Mouse (Mus musculus): ENCODE measurements at regions not wholly inside any gene's neighbourhood (a gene's known extent, or its start where the extent isn't known, plus 50 kb on each side); places are given as distances from the start of the nearest gene placed in this dataset.

DNA sequence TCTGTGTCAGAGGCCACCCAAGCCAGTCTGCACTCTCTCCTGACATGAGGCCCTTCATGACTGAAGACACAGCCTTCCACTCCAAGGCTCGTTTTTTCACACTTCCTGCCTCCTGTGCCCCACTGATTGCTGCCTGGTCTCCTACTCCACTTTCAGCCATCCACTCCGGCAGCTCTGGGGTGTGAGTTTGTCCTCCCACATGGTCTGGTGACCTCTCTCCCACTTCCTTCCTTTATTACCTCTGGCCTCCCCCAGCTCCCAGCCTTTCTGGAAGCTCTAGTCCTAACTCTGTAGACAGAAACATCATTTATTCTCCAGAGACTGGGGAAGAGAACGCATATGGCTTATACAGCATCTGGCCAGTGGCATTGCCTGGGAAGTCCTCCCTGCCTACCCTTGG lies 349.0 kb downstream of the Ptpru start:
- in situ Hi-C loops (cut with MboI): no loop called here

DNA sequence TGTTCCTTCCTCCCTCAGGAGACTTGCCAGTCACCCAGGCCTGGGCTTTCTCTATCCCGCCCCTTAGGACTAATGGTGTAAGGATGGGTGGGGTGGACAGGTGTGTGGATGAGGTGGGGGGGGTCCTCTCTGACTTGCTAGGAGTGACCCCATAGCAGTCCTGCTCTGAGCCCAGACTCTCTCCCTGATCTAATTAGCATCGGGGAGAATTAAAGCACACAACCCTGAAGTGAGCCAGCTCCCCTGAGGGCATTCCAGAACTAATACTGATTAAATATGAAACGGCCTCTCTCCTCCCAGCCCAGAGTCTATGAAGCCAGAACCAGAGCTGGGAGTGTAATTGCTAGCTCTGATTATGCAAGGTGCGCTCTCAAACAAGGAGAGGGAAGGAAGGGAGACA lies 346.1 kb downstream of the Ptpru start:
- in situ Hi-C loops (cut with MboI): no loop called here

DNA sequence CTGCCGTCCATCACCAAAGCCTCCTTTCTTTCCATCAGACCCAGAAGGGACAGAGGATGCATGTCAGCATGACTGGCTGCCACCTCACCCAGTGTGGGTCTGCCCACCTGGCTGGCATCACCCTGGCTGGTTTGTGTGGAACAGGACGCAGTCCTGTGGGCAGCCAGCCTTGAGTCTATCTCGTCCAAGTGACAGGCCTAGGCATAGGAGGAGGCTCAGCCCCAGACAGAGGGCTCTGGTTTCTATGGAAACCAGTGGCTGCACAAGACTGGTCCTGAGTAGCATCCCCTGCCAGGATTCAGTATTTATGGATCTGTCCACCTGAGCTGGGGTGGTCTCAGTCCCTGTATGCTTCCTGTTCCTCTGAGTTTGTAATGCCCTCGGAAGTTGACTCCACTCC lies 344.4 kb downstream of the Ptpru start:
- in situ Hi-C loops (cut with MboI): no loop called here

DNA sequence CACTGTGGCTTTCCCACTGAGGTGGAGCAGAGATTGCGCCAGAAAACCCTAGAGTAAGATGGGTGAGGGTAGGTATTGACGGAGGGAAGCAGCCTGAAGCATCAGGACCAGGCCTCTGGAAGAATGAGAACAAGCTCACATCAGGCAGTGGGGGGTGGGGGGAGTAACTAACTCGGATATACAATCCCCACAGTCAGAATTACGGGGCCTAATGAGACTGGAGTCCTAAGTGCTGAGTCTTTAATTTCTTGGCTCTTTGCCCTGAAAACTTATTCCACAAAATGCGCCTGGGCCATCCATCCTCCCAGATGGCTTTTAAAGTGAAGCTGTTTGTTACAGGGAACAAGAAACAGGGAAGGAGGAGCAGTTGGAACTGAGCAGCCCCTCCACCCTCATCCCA lies 341.2 kb downstream of the Ptpru start:
- in situ Hi-C loops (cut with MboI): no loop called here

DNA sequence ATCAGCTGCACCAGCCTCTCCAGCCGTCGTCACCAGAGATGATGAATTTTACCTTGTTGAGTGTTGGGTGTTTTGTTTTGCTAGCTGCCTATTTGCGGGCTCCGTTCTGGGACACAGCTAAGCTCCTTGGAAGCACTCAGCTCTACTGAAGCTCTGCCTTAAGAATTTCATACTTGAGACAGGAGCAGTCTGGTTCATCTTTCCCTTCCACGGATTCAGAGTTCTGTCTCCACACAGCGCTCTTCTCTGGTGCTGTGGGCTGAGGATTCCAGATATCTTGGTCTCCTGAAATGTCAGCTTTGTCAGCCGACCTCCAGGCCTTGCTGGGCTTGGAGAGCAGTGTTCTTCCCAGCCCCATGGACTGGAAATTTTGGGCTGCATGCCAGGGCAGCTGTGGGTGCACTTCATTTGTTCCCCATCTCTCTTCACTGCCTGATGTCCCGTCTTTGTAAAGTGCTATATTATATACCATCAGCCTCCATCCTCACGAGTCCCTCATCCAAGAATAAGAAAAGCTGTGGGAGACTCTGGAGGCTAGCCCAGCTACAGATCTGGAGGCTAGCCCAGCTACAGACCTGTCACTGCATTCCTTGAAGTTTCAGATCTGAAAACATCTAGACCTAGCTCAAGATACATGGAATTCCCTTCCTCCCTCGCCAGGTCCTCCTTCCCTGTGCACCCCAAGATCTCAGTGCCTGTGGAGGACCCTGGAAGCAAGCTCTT lies 337.0 kb downstream of the Ptpru start:
- in situ Hi-C loops (cut with MboI): no loop called here

DNA sequence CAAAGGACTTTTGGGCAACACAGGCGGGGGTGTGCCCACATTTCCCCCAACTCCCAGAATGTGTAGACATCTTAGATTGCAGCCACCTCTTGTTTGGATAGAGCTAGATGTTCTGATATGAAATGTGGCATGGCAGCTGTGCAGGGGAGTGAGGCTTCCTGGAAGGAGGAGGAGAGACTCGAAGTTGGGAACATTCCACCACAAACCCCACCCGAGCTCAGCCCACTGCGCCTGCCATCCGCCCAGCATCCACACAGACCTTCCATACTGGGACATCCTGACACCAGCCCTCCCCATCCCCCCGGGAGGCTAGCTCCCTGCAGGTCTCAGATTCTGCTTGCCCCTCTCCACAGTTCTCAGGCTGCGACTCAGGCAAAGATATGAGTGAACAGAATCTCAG lies 329.9 kb downstream of the Ptpru start:
- in situ Hi-C loops (cut with MboI): no loop called here

DNA sequence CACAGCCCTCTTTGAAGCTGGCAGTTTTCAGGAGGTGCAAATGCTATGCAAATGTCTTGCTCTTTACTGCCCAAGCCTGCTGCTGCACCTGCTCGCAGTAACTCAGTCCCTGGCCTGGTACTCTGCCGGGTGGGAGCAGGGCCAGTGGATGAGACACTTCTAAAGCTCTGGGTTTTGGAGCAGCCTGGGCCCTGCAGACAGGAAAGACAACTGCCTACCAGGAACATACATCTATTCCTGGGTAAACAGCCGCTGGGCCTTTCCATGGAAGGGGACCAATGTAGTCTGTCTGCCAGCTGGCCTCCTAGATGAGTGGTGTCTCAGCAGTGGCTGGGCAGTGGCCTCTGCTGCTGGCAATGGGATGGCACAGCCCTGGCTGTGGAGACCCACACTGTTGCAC lies 326.5 kb downstream of the Ptpru start:
- in situ Hi-C loops (cut with MboI): no loop called here

DNA sequence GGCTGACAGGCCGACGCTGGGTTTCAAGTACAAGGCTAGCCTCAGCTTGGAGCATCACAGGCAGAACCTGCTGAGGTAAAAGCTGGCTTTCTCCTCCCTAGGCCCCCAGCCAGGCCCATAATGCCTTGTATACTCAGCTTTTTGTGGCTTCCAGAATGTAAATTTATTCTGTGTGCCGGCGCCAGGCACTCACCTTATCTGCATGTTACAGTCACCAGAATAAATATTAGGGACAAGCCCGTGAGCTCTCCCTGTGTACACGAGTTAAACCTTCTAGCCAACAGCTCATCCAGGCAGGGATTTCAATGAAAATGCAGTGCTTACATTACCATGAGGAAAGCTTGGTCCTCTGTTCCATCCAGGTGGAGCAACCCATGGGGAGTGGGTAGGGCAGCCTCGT lies 325.3 kb downstream of the Ptpru start:
- in situ Hi-C loops (cut with MboI): no loop called here

DNA sequence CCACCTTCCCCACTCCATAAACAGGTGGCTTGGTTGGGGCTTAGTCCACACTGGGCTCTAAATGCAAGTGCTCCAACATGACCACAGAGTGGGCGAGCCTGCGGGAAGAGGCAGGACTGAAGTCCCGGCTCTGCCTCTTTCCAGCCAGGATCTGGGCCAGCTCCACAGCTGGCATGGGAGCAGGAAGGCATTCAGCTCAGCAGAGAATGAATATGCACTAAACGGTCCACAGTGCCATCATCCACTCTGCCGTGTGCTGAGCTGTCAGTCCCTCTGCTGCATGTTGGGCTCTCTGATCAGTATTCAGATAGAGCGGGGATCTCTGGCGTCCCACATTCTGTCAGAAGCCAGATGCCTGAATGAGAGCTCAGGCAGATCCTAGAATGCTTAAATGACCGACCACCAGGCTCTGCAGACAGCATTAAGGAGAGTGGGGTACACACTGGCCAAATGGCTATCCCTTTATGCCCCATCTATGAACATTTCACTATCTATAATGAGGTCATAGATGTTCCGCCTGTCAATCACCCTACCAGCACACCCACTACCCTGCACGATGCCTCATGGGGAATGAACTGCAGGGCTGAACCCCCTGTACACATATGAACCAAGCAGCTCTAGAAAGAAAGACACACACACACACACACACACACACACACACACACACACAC lies 317.3 kb downstream of the Ptpru start:
- in situ Hi-C loops (cut with MboI): no loop called here

DNA sequence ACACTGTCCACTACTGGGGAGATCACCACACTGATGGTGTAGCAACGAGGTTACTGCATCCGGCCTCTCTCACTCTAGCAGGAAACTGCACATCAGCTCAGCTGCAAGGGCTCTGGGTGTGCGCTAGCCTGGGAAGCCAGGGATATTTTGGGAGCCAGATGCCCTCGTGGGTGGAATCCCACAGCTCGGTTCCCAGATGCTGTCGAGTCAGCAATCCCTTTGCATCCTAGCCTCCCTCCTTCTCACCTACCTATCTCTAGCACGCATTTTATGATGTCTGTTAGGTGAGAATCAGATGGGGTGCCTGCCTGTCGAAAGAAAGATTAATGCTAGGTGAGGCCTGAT lies 316.8 kb downstream of the Ptpru start:
- in situ Hi-C loops (cut with MboI): no loop called here

DNA sequence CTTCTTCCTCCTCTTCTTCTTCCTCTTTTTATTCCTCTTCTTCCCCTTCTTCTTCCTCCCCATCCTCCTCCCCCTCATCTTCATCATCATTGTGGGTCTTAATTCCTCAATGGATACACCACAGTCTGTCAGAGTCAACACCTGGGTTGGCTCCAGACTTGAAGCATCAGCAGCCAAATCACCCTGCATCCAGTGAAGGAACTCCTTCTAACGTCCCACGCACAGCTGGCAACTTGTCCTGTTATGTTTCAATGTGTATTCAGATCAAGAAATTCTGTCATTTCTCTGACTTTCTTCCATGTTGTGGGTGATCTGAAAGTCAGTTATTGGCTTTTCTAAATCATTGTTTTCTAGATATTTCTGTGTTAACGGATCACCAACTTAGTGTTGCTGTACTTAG lies 312.9 kb downstream of the Ptpru start:
- in situ Hi-C loops (cut with MboI): no loop called here

DNA sequence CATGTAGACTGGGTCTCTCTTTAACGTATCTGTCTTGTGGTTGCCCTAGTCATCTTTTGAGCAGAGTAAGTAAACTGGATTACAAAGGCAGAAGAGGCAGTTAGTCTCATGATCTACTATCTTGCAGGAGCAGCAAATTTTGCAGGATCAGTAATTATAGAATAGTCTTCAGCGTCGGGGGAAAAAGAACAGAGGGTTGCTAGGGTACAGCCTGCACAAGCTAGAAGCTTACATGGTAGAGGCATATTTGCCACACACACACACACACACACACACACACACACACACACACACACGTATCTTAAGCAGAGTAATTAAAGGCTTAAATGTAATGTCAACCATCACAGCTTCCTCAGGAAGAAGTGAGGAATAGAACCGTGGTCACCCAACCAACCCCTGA lies 307.6 kb downstream of the Ptpru start:
- in situ Hi-C loops (cut with MboI): no loop called here

DNA sequence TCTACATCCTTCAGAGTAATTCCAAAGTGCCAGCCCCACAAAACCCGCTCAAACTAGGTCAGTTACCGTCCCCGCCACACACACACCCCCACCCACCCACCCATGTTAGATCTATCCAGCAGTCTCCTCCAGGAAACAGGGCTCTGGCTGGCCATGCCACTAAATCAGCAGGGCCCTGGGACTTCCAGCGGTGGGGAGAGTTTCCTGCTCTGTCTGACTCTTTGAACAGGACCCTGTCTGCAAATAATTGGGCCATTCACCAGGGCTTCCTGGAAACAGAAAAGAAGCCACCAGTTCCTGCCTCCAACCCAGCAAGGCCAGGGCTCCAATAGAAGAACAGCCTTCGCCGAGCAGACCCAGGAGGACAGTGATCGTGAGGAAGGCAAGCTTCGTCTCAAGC lies 307.1 kb downstream of the Ptpru start:
- in situ Hi-C loops (cut with MboI): no loop called here

DNA sequence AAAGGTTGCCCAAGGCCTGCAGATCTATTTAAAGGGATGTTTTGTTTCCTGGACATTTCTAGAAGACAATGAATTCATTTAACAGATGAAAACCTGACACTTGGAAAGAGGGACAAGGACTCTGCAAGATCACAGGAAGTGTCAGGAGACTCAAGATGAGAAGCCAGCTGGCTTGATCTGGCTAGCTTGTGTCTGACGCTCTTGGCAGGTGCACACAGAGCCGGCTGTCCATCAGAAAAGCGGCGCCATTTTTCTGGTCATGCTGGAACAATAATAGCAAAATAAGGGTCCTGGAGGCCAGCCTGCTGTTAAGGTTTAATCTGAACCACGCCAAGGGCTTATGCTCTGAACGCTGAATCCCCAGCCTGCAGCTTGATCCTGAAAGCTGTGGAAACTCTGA lies 303.3 kb downstream of the Ptpru start:
- in situ Hi-C loops (cut with MboI): no loop called here

DNA sequence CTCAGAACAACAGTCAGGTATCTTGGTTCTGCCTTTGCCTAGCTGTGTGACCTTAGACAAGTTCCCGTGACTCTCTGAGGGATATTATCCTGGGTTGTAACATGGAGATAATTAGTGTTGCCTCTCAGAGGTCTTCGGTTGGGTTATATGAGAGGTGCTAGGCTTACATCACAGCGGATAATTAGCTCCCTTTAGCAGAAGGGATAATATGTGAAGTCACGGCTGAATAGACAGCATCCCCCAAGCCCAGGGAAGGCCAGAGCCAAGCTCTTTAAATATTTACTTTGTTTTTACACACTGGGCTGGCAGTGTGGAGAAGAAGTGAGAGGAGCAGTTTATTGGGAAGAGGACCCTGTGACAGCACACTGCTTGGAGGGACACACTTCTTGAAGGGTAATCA lies 299.9 kb downstream of the Ptpru start:
- in situ Hi-C loops (cut with MboI): no loop called here

DNA sequence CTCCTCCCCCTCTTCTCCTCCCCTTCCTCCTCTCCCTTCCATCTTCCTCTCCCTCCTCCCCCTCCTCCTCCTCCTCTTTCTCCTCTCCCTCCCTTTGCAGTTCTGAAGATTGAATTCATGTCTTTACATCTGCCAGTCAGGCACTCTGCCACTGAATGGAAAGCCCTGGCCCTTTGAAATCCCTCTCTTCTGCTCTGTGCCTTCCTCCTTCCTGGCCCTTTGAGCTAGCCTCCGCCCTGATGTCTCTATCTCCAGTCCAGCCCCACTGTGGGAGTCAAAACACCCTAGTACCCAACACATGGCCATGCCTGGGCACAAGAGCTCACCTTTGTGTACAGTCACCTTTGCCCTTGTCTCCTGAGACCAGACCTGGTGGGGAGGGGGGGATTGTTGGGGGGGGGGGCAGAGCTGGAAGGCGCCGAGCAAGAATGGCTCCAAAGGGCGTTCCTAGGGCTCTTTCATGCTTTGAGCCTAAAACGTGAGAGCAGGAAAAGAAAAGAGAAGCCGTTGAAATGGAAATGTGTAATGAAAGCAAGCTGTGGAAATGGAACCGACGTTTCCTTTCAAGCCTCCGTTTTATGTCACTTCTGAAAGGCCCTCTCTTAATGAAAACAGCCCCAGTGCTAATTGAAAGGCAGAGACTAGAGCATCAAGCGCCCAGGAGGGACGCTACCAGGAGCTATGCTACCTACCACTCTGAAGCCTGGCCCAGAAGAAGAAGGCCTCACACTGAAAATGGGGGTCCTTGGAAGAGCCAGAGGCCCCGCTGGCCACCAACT lies 291.5 kb downstream of the Ptpru start:
- in situ Hi-C loops (cut with MboI): no loop called here

DNA sequence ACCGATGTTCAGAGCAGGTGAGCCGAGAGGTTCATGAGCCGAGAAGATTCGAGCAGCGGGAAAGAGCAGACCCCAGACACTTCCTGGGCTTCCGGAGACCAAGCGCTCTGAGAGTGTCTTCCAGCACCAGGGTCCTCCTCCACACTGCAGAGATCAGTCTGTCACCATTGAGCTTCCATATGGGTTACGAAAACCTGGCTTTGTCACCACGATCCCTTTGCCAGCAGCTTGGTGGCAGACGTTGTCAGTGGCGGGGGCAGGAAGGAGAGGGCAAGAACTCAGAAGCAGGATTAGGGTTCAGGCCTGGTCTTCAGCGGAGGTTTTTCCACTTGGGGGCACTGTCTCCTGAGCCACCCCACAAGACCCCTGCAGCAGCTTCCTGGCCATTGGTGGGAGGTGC lies 288.5 kb downstream of the Ptpru start:
- in situ Hi-C loops (cut with MboI): no loop called here

DNA sequence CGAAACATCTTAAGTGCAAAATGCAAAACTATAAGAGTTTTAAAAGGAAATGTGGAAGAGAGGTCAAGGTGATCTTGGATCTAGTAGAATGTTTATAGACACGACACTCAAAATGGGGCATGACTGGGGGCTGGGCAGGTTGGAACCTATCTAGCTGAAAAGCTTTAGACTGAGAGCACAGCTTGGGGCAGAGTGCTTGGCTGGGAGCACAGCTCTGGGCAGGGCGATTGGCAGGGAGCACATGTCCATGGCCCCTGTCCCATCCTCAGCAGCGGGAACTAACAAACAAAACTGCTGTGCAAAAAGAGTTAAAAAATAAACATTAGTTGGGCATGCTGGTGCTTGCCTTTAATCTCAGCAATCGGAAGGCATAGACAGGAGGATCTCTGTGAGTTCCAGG lies 279.6 kb downstream of the Ptpru start:
- in situ Hi-C loops (cut with MboI): no loop called here

DNA sequence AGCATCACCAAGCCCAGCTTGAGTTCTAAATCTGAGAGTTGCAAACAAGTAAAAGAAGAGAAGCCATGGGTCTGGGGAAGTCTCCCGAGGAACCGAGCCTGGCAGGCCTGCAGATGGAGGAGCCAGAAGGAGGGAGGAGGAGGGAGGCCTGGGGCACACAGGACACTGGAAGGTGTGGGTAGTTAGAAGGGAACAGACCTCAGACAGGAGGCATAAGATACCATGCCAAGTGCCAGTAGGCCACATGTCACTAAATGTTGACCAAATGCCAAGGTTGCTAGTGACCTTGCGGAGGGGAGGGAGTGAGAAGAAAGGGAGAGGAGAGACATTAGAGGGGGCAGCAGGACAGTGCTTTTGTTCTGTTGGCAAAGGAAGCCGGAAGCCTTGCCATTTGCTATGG lies 274.2 kb downstream of the Ptpru start:
- in situ Hi-C loops (cut with MboI): no loop called here

DNA sequence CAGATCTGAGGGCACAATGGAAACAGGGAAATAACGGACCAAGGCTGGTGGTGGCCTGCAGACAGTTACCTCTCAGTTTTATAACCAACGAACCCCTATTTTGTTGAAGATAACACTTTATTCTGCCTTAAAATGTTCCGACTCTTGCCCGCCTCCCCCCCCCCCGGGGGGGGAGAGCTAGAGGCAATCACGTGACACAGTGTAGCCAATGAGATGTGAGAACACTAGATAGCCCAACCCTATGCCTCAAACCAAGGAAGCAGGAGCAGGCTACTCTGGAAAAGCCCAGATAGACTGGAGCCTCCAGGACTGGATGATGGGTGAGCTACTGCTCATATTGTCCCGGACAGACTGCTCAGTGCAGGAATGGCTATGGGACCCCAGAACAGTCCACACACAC lies 272.9 kb downstream of the Ptpru start:
- in situ Hi-C loops (cut with MboI): no loop called here

DNA sequence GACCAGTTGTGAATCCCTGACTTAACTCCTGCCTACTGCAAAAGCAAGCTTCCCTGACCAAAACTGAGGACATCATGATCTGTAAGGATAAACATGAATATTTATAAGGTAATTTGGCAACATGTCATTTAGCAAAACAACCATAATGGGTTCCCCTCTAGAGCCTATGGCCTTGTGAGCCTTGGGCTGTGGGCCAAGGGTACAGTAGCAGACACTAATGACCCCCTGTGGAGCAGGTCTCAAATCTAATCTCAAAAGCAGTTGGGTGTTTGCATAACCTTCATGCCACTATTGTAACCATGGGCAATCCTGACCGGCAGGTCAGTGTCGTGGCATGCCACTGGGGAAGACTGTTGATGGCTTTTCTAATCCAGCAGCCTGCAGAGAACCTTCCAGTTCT lies 270.8 kb downstream of the Ptpru start:
- in situ Hi-C loops (cut with MboI): no loop called here

DNA sequence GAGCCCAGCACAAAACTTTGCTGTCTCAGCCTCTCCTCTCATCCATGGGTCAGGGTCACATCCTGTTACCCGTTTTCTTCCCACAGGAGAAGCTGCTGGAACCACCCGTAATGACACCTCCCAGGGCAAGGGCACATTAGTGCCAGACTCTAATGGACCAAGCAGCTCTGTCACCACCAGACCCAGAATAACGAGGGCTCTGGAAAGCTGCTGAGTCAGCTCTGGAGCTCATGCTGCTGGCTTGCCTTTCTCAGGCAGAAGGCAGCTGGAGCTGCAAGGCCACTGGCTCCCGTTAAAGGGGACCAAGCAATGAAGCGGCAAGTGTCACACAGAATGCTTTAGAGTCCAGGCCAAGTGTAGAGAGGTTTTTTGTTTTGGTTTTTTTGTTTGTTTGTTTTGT lies 268.9 kb downstream of the Ptpru start:
- in situ Hi-C loops (cut with MboI): no loop called here

DNA sequence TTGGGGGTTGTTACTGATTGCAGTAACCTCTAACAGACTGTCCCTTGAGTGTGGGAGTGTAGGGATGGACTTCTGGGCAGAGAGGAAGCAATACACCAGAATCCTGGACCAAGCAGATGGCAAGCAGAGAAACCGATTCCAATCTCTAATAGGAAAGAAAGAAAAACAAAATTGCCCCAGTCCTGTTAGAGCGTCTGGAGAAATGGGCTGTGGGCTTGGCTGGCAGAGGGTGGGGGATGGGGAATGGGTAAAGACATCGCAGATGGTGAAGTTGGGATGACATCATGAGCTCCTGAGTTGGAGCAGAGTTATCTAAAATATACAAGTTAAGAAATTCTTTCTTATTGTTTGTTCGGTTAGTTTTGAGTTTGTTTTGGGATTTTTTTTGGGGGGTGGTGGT lies 260.5 kb downstream of the Ptpru start:
- in situ Hi-C loops (cut with MboI): no loop called here
